Mouse (Mus musculus) lung, postnatal 4 days (tissue): ENCODE data around the gene Slc35b2.

Experiments
- DNase-seq, 2 experiments: peaks; one replicate each; pipeline ENCODE4 v3.0.0; 2021

Slc35b2 gene

DNA sequence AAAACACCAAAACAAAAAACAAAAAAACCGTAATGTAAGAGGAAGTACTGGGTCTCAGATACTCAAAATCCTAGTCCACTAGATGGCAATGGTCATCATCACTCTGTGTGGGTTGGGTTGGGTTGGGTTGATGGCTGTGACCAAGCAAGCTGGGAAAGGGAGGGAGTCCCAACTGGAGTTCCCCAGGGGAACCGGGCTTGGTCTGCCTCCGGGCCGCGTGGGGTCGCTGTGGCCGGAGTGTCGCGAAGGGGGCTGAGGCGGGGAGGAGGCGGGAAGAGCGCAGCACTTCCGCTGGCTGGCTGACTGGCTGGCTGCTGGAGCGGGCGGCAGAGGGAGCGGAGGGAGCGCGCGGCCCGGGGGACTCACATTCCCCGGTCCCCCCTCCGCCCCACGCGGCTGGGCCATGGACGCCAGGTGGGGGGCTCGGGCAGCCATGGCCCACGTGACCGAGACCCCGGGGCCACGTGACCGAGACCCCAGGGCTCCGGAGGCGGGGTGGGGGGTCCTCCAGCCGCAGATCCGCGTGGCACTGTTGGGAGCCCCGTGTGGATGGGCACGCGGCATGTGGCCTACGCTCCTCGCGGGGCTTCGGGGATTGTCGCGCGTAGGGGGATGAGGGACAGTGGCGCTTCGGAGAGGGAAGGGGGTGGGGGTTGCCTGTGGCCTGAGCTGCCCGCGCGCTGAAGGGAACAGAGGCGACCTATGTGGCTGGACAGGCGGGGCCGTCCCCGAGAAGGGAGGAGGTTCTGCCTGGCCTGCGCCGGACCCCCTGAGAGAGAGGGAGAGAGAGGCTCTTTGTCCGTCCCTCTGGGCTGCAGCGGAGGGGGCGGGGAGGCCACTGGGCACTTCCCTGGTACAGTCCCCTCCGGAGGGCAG, at the start of gene Slc35b2:
TSS of gene Slc35b2 (plus strand) at position 220 of the 876 bp plus-strand sequence.
- DNase-seq = peak; percentile 96 to 97

DNA sequence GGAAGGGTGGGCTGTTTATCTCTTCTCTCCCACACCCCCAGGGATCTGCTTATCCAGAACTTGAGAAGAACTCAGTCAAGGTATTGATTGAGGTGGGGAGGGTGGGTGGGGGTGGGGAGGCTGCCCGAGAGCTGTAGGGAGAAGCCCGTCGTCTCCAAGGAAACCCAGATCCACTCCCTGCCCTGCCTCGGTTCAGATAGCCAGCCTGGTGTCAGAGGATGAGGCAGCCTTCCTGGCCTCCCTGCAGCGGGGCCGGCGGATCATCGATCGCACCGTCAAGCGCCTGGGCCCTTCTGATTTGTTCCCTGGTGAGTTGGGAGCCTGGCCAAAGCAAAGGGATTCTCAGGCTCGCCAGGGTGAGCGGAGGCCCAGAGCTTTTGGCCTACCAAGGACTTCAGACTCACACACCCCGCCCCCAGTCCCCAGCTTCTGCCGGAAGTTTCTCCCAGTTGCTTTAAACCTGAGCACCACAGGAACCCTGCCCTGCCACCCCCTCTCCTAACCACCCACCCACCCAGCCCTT, 48.4 kb upstream of the Slc35b2 start:
- no peak for DNase-seq

DNA sequence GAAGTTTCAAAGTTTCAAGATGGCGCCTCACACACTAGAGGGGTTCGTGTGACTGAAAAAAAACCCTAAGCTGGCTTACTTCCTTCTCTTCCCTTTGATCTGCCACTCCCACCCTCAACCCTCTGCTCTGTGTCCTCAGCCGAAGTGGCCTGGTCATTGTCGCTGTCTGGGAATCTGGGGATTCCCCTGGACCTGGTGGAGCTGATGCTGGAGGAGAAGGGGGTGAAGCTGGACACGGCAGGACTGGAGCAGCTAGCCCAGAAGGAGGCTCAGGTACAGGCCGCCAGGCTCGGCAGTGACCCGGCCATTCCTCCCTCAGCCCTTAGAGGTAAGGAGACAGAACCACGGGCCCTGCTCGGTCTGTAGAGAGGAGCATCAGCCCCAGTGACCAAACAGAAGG, 47.9 kb upstream of the Slc35b2 start:
- no peak for DNase-seq

DNA sequence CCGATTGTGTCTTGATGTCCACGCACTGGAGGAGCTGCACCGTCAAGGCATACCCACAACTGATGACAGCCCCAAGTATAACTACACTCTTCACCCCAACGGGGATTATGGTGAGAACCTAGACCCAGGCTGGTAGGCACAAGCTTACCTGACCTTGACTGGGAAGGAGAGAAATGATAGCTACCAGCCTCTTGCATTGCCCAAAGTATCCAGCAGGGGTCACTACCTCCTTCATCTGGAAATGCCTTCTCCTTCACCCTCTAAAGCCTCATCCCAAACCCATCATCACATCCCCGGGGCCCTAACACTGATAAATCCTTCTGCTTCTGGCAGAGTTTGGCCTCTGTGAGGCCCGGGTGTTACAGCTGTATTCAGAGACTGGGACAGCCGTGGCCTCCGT, 47.2 kb upstream of the Slc35b2 start:
- peak; percentile 36 to 78 for DNase-seq

DNA sequence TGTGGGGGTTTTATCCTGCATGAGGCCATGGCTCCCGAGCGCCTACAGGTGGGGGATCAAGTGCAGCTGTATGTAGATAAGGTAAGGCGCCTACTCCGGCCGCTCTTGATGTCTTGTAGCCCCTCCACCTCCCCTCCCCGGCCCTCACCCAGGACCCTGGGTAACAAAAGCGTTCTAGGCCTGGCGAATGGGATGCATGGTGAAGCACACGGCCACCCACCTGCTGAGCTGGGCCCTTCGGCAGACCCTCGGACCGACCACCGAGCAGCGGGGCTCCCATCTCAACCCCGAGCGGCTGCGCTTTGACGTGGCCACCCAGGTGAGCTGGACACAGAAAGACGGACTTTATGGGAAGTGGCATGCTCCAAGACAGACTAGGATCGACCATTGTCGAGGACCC, 46.5 kb upstream of the Slc35b2 start:
- no peak for DNase-seq

DNA sequence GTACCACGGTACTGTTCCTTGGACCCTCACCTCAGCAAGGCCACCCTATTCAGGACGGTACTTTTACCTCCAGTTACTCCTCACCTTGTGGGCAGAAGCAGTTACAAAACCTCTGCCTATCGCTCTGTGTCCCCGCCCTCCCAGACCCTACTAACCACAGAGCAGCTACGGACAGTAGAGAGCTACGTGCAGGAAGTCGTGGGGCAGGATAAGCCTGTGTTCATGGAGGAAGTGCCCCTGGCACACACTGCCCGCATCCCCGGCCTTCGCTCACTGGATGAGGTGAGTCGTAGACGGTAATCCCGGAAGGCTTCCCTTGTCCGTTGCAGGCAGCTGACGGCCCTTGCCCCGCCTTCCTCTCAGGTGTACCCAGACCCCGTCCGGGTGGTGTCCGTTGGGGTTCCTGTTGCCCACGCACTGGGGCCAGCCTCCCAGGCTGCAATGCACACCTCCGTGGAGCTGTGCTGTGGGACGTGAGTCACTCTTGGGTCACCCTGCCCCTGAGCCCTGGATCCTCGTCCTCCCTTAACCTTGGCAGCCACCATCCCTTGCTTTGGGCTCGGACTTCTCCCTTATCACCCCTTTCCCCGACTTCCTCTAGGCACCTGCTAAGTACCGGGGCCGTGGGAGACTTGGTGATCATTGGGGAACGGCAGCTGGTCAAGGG, 46.0 kb upstream of the Slc35b2 start:
- DNase-seq = no peak

DNA sequence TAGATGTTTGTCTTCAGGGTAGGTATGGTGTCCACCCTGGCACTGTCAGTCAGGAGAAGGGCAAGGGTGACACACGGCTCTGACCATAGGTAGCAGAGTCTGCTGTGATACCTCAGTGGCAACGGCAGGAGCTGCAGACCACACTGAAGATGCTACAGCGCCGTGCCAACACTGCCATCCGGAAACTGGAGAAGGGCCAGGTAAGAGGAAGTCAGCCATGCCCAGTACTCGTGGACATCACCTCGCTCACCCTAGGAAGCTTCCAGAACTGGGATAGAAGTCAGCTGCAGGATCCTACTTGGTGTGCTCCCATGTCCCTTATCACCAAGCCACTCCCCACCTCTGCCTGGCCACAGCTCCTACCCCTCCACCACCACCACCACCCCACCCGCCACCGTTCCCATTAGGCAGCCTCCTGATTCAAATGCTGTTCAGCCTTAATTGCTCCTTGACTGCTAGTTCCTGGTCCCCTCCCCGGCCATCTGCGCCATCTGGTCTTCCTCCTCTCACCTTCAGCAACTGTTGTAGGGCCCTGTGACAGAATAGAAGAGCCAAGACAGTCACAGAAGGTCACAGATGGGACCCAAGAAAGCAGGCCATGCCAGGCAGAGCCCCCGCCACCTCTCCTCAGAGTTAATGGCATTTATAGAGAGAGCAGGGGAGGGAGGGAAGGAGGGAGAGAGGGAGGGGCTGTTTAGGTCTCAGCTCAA, 44.8 kb upstream of the Slc35b2 start:
- DNase-seq = no peak

DNA sequence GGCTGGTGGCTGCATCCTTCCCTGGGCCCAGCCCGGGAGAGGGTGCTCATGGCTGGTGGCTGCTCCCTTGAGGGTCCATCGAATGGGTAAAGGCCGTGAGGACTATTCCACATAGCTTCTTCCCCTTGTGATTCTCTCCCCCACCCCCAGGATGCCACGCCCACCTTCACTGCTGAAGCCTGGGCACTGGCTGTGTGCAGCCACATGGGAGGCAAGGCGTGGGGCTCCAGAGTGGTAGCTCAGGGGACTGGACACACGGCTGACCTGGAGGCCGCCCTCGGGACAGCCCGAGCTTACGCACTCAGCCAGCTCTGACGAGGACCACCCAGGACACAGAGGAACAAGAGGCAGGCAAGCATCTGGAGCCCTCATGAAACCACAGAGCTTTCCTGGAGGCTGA, 43.5 kb upstream of the Slc35b2 start:
- DNase-seq = no peak

DNA sequence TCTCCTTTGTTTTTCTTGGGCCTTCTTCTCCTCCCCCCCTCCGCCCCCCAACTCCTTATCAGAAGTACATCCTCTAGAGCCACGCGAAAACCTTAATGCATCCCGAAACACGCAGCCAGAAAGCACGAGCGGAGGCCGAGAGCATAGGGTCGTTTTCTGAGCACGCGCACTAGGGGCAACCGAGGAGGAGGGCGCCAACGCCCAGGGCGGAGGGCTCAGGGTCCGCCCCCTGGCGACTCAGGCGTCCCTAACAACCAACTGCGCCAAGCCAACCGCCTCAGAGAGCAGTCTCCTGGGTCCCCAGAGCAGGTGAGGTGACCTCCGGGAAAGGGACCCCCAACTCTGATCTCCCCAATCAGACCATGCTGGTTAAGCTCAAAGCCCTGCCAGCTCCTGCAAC, 40.4 kb upstream of the Slc35b2 start, which contains the start of gene Tcte1:
TSS of gene Tcte1 (plus strand) at position 172 of the 400 bp plus-strand sequence.
- peak; percentile 21 to 34 for DNase-seq

DNA sequence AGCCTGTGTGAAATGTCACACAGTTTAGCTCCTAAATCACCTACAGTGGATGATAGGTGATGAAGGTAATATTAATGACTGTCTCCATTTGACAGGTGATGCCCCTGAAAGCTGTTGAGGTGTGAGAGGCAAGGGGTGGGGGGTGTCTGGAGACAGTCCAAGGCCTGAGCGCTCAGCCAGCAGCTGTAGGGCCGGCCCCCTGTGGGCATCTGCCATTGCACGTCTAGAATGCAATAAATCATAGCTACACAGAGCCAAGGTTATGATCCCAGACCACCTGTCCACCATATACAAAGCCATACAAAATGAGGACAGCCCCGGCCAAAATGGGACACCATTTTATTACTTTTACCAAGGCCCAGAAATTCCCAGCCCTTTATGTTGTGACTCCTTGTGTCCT, 38.7 kb upstream of the Slc35b2 start:
- no peak for DNase-seq

DNA sequence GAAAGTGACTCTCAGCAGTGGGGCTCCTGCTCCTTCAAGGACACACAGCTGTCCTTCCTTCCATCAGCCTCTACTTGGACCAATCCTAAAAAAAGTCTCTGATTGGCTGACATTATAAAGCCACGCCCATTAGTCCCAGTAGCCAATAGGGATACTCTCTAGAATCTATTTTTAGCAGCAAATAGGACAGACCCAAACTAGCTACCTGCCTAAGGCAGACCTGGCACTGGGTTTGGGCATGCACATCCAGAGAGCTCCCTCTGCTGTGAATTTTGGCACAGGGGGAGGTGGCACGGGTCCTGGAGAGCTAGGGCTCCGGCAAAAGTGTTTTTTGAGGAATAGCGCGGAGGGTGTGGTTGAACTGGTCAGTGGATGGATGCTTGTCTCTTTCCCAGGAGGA, 37.1 kb upstream of the Slc35b2 start:
- DNase-seq = no peak

DNA sequence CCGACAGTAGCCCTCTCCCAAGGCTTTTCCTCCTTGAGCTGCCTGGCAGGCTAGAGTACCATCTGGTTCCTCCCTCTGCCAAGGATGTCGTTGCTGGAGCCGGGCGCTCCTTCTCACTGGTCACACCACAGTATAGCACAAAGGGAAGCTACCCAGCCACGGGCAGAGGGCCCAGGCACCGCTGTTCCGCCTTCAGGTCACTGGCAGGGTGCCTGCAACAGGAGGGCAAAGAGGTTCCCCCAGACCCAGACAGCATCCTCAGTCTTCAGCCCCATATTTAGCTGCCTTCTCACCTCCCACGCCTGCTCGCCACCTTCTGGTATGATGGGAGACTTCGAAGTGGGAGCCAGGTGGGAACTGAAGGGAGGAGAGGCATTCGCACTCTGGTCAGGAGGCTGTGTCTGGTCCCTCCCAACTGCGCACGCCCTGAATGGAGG, 33.3 kb upstream of the Slc35b2 start:
- DNase-seq = no peak

DNA sequence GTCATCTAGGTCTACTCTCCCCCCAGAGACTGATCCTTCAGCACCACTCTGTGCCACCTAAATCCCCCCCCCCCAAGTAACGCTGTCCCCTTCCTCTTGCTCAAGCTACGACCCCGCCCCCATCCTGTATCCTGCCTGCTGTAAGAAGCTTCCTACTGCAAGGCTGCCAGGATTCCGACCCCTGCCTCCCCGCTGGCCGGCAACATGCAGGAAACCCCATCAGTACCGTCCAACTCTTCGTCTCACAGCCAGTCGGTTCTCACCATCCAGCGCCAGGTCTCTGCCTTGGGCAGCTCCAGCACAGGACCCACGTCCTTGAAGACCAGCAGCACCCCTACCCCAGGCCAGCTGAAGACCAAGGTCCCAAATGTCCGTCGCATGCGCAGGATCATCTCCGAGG, 30.8 kb upstream of the Slc35b2 start:
- DNase-seq = no peak

DNA sequence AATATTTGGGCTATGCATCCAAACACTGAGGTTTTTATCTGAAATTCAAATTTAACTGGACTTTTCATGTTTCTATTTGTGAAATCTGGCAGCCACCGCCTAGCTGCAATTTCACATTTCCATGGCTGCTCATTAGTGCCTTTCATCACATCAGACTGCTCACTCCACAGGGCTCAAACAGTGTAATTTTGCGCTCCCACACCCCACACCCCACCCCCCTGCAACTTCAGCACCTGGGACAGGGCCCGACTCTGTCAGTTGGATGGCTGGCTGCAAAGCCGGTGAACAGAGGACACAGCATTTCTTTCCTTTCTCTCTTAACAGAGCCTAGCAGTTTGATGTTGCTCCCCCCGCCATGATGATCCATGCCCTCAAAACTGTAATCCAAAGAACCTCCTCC, 27.4 kb upstream of the Slc35b2 start:
- DNase-seq = no peak

DNA sequence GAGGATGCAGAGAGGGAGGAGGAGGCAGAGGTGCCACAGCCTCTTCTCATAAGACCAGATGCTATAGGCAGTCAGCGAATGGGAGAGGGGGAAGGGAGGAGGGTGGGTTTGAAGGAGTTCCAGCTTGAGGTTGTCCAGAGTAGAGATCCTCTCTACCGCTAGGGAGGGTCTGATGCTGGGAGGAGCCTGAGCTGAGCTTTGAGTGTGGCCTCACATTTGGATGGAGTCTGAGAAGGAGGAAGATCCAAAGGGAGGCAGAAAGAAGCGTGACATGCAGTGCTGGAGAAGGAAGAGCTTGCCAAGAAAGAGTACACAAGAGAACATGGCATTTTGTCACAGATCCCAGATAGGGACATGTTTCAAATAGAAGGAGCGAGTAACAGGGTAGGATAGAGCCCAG, 25.3 kb upstream of the Slc35b2 start:
- DNase-seq = no peak

DNA sequence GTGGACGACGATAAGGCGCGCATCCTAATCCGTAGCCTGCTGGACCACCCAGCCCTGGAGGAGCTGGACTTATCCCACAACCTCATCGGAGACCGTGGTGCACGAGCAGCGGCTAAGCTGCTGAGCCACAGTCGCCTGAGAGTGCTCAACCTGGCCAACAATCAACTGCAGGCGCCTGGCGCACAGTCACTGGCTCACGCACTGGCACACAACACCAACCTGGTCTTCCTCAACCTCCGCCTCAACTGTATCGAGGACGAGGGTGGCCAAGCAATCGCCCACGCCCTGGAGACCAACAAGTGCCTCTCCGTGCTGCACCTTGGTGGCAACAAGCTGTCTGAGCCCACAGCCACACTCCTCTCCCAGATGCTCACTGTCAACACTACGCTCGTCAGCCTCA, 24.0 kb upstream of the Slc35b2 start:
- DNase-seq = no peak

DNA sequence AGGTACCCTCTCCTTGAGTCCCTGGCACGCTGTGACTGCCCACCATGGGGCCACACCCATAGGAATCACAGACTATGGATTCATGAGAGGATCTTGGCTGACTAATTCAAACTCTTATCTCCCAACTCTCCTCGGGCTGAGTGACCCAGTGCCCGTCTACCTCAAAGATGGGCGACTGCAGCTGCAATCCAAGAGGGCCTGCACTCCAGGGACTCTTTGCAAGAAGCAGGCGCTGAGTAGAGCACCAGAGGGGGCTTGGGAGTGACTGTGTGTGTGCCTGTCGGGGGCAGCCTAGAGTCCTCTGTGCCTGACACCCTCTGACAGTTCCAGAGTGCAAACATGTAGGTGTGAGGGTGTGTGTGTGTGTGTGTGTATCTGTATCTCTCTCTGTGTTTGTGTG, 21.5 kb upstream of the Slc35b2 start:
- DNase-seq = no peak

DNA sequence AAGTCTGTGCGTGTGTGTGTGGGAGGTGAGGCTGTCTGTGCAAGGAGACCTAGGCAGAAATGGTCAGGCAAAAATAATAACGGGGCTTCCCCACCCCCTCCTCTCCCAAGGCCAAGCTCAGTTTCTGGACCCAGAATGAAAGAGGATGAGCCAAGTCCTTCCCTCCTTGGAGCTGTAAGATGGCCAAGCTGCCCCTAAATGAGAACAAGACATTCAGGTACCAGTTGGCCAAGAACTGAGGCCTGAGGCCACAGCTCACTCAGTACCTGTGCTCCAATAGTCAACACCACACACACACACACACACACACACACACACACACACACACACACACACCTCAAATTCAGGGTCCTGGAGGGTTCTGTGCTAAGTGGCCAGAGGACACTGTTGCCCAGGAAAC, 21.0 kb upstream of the Slc35b2 start:
- no peak for DNase-seq

DNA sequence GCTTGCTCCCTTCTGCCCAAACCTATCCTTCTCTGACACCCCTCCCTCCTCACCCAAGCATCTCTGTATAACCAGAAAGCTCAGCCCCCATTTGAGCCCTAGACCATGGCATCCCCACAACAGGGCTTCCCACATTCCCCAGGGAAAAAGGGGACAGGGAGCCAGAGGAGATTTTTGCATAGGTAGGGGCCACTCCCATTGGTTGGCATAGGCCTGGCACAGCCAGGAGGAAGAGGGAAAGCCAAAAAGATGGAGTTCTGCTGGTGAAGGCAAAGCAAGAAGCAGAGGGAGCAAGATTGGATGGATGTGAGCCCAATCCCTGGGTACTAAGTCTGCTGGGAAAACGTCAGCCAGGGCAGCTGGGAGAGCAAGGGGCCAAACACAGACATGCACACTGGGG, 20.6 kb upstream of the Slc35b2 start:
- DNase-seq = no peak

DNA sequence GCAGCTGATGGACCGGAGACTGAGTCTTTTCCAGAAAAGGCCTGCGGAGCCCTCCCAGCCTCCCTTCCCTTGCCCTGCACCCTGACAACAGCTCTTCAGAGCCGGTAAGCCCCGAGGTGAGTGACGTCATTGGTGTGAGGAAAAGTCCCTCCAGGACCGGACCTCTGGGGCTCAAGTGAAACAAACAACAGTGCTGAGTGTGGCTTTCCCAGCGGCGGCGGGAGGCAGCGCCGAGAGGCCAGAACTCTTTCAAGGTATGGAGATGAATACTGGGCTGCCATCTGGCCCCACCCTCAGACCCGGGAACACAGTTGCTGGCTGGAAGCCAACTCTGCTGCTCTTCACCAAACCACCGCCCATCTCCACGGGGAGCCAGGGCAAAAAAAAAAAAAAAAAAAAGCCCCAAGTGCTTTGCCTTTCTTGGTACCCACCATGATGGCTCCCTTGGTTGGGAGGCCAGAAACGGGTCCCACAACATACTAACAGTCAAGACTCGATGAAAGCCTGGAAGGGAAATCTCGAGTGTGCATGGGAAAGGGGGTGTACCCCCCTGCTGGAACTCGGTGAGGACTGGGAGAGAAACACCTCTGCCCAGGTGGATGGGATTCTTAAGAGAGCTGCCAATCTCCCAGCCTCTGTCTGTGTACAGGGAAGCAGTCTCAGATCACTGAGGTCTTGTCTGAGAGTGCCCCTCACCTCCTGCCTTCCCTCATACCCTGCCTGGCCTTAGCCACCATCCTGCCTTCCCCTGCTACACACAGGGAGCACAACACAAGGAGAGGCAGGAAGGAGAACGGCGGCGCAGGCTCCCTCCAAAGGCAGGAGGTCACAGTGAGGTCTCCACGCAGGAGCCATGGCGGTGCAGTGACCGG, 19.4 kb upstream of the Slc35b2 start:
- no peak for DNase-seq

DNA sequence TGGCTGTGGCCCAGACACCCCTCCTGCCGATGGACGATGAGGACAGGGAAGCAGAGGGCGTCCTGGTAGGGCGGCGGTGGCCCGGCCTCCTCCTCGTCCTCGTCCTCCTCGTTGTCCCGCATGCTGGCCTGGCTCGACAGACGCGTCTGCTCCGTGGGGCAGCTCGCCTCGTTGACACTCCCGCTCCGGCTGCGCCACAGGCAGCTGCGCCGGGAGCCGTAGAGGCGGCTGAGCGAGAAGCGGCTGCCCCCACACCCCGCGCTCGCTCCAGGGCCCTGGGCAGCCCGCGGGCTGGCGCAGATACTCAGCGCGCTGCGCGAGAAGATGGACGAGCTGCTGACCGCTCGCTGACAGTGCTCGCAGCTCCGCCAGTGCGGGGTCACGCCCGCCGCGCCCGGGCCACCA, 18.8 kb upstream of the Slc35b2 start:
- DNase-seq = no peak

DNA sequence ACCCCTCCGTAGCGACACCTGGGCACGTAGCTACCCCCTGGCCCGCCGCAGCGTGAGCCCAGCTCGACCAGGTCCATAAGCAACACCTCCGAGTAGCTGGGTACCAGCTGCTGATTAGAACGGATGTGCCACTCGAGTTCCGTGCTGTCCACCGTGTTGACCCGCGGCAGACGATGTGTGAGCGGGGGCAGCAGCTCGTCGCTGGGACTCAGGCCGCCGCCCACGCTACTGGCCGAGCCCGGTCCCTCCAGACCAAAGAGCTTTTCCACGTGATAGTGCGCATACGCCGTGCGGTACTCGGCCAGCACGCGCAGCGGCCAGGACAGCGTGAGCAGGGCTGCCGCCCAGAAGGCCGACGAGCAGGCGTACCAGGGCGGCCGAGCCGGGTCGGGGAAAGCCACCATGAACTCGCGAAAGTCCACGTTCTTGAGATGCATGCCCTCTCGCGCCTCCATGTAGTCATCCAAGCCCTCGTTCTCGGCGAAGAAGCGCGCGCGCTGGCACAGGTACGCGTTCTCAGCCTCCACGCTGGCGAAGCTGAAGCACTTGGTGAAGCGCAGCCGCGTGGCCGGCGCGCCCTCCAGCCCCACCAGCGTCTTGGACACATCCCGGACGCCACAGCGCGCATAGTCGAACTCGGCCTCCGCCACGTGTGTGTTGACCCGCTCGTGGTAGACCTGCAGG, 18.3 kb upstream of the Slc35b2 start:
- no peak for DNase-seq
